Mouse (Mus musculus) macrophage (primary cell): Measurements from ENCODE around the gene Lnx2. TPM values are rescaled to one million over a fixed set of nuclear protein-coding genes. Genes with fewer than 3 reads are reported as not detected.

Experiments used
- polyA plus RNA-seq: library from polyadenylated mRNA; stranded (reverse); fragments of 250-400 nt; gene quantifications from 3 replicates; pipeline ENCODE4 v1.2.4, GENCODE M21; 2018; ENCODE audit warnings: inconsistent platforms

Lnx2 gene
- polyA plus RNA-seq, 1 experiment from 2014 or later: 9.6 TPM

Other genes with a start within 250 kb of the Lnx2 start
- gene Rpl21, start 243.7 kb downstream of the Lnx2 start, polyA plus RNA-seq: 497 to 698 TPM (median 498 TPM) in 3 replicates
- not detected in 3 replicates for gene Rasl11a, start 231.5 kb downstream of the Lnx2 start, polyA plus RNA-seq
- gene Gtf3a, start 127.9 kb downstream of the Lnx2 start, polyA plus RNA-seq: 33.8 to 46.2 TPM (median 44.9 TPM) in 3 replicates
- 17.5 to 31.4 TPM (median 20.0 TPM) in 3 replicates for gene Mtif3, start 112.8 kb downstream of the Lnx2 start, polyA plus RNA-seq
- gene Polr1d, start 464 bp upstream of the Lnx2 start, polyA plus RNA-seq: 71.8 to 132 TPM (median 100 TPM) in 3 replicates
- not detected in 3 replicates for gene Gsx1, start 112.1 kb upstream of the Lnx2 start, polyA plus RNA-seq
- not detected in 3 replicates for gene Pdx1, start 193.4 kb upstream of the Lnx2 start, polyA plus RNA-seq
- gene Cdx2, start 230.7 kb upstream of the Lnx2 start, polyA plus RNA-seq: not detected in 3 replicates
- not detected in 3 replicates for gene Urad, start 245.9 kb upstream of the Lnx2 start, polyA plus RNA-seq